Mouse (Mus musculus): ENCODE measurements at regions not wholly inside any gene's neighbourhood (a gene's known extent, or its start where the extent isn't known, plus 50 kb on each side); places are given as distances from the start of the nearest gene placed in this dataset.

DNA sequence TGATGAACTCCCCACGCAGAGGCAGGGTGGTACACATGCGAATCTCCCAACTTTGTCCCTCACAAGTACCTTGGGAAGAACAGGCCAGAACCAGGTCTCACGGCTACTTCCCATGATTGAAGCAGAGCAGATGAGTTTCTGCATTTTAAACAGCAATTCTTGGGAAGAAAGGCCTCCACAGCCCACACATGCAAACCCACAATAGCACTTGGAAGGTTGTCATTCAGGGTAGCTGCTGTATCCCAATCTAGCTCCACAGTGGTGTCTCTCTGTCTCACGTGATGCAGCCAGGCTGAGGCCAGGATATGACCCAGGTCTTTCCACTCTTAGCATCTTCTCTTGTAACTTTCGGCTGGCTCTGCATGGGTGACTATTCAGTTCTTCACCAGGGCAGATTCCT, 78.8 kb upstream of the Ccn6 start:
- Histone ChIP-seq H3K36me3 (ENCODE audit: control insufficient read depth, insufficient read depth, low read length) (no peaks in the 10 kb centered on the region), H3K9ac (replicated peaks; ENCODE audit: low read depth, low read length) (no peak overlapping the region), H3K9me3 (ENCODE audit: control insufficient read depth, low read length) (no peaks in the 10 kb centered on the region), H3K4me3 (ENCODE audit: low read depth, low read length) (no peak overlapping the region), H3K4me2 (ENCODE audit: low read depth, low read length) (no peak overlapping the region), H3K4me1 (ENCODE audit: control insufficient read depth, insufficient read depth, low read length) (peaks cover 20% of the 10 kb centered on the region), H3K27ac (ENCODE audit: low read depth, low read length) (no peak overlapping the region), H3K27me3 (ENCODE audit: control insufficient read depth, insufficient read depth, low read length) (no peaks in the 10 kb centered on the region)
- WGBS: 95% methylated on average over 5 of the region's 5 CpGs
- ATAC-seq (ENCODE audit: low read depth): no peak

DNA sequence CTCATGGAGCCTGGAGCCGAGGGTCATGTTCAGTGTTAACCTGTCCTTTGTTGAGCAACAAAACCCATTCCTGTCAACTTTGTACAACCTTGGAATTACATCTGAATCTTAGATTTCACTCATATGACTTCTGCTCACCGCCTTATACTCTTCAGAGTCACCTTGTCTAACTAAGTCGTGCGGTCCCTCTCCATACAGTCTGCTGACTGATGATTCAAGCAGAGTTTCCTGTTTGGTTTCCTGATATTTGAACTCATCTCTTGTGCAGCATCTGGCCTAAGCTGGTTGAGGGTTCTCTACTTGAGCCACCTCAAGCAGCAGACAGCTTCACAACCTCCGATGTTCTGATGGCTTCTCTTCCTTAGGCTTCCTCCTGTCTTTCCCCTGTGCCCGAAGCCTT, 78.3 kb upstream of the Ccn6 start:
- H3K9me3 ChIP-seq (ENCODE audit: control insufficient read depth, low read length): no peaks in the 10 kb centered on the region
- peaks cover 20% of the 10 kb centered on the region for H3K4me1 ChIP-seq (ENCODE audit: control insufficient read depth, insufficient read depth, low read length)
- no peak overlapping the region for H3K4me2 ChIP-seq (ENCODE audit: low read depth, low read length)
- H3K36me3 ChIP-seq (ENCODE audit: control insufficient read depth, insufficient read depth, low read length): no peaks in the 10 kb centered on the region
- no peak for ATAC-seq (ENCODE audit: low read depth)
- no peak overlapping the region for H3K9ac ChIP-seq (replicated peaks; ENCODE audit: low read depth, low read length)
- H3K4me3 ChIP-seq (ENCODE audit: low read depth, low read length): no peak overlapping the region
- H3K27ac ChIP-seq (ENCODE audit: low read depth, low read length): no peak overlapping the region
- 92% methylated on average over 6 of the region's 6 CpGs for WGBS
- no peaks in the 10 kb centered on the region for H3K27me3 ChIP-seq (ENCODE audit: control insufficient read depth, insufficient read depth, low read length)

DNA sequence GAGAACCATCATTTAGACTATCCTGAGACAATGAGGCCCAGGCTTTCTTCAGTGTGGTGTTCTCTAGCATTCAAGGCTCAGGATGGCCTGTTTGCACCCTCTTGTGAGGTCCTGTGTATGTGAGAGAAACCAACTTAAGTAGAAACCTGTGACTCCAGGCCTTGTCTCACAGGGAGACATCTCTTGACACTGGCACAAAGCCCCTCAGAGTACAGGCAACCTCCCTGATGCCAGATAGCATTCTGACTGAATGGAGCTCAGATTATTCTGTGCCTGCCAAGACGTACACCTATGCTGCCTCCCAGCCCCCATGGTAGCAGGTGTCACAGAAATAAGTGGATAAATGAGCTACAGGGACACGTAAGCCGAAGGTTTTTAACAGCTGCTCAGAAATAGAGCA, 77.9 kb upstream of the Ccn6 start:
- Histone ChIP-seq H3K9ac (replicated peaks; ENCODE audit: low read depth, low read length) (no peak overlapping the region), H3K4me1 (ENCODE audit: control insufficient read depth, insufficient read depth, low read length) (peaks cover 20% of the 10 kb centered on the region), H3K9me3 (ENCODE audit: control insufficient read depth, low read length) (no peaks in the 10 kb centered on the region), H3K4me3 (ENCODE audit: low read depth, low read length) (no peak overlapping the region), H3K27ac (ENCODE audit: low read depth, low read length) (no peak overlapping the region), H3K4me2 (ENCODE audit: low read depth, low read length) (no peak overlapping the region), H3K36me3 (ENCODE audit: control insufficient read depth, insufficient read depth, low read length) (no peaks in the 10 kb centered on the region), H3K27me3 (ENCODE audit: control insufficient read depth, insufficient read depth, low read length) (no peaks in the 10 kb centered on the region)
- no peak for ATAC-seq (ENCODE audit: low read depth)
- WGBS: 66% methylated on average over 3 of the region's 3 CpGs

DNA sequence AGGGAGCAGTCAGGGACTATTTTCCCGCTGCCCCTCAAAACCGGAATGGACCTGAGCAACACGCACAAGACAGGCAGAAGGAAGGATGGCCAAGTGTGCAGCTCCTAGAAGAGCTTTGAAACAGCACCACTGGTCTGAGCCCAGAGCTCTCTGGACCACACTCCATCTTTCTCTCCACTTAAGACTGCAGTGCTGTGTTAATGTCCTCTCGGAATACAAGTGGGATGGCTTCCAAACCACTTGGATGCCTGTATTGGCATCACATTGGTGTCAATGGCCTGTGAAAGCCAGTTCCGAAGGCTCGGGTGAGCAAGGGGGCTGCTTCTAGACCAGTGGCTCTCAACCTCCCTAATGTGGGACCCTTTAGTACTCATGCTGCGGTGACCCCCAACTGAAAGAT, 77.4 kb upstream of the Ccn6 start:
- Histone ChIP-seq H3K36me3 (ENCODE audit: control insufficient read depth, insufficient read depth, low read length) (no peaks in the 10 kb centered on the region), H3K4me1 (ENCODE audit: control insufficient read depth, insufficient read depth, low read length) (peaks cover 20% of the 10 kb centered on the region), H3K27ac (ENCODE audit: low read depth, low read length) (no peak overlapping the region), H3K9me3 (ENCODE audit: control insufficient read depth, low read length) (no peaks in the 10 kb centered on the region), H3K4me3 (ENCODE audit: low read depth, low read length) (no peak overlapping the region), H3K9ac (replicated peaks; ENCODE audit: low read depth, low read length) (no peak overlapping the region), H3K4me2 (ENCODE audit: low read depth, low read length) (no peak overlapping the region), H3K27me3 (ENCODE audit: control insufficient read depth, insufficient read depth, low read length) (no peaks in the 10 kb centered on the region)
- WGBS: 87% methylated on average over 7 of the region's 7 CpGs
- ATAC-seq (ENCODE audit: low read depth): no peak

DNA sequence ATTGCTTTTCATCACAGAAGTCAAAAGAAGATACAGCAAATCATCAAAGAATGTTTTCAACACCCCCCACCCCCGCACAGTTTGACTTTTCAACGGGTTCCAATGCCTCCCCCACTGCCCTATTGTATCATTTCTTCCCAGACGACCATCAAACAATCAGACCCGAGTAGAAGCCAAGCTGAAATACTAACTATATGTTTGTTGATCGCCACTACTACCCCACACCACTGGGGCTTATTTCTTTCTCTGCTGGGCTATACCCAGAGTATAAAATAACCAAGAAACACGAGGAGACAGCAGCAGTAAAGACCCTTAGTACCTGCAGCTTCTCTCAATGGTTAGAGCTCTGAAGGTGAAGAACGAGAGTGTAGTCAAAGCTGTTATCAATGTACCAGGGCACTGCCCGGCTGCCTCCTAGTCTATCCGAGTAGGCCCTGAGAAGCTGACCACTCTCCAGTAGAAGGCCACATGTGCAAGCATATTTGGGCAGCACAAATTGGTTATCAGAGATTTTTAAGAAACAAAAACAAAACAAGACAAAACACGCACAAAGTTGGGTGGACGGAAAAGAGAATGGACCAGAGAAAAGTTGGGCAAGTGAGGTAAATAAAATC, 76.7 kb upstream of the Ccn6 start:
- peaks cover 20% of the 10 kb centered on the region for H3K4me1 ChIP-seq (ENCODE audit: control insufficient read depth, insufficient read depth, low read length)
- no peaks in the 10 kb centered on the region for H3K36me3 ChIP-seq (ENCODE audit: control insufficient read depth, insufficient read depth, low read length)
- no peaks in the 10 kb centered on the region for H3K9me3 ChIP-seq (ENCODE audit: control insufficient read depth, low read length)
- peak; percentile 61 for ATAC-seq (ENCODE audit: low read depth)
- WGBS: 42% methylated on average over 11 of the region's 11 CpGs
- H3K4me3 ChIP-seq (ENCODE audit: low read depth, low read length): no peak overlapping the region
- peak overlapping the region; percentile 64 for H3K27ac ChIP-seq (ENCODE audit: low read depth, low read length)
- H3K9ac ChIP-seq (replicated peaks; ENCODE audit: low read depth, low read length): no peak overlapping the region
- H3K4me2 ChIP-seq (ENCODE audit: low read depth, low read length): peak overlapping the region; percentile 42; the same call in 1 of the 2 replicates
- H3K27me3 ChIP-seq (ENCODE audit: control insufficient read depth, insufficient read depth, low read length): no peaks in the 10 kb centered on the region

DNA sequence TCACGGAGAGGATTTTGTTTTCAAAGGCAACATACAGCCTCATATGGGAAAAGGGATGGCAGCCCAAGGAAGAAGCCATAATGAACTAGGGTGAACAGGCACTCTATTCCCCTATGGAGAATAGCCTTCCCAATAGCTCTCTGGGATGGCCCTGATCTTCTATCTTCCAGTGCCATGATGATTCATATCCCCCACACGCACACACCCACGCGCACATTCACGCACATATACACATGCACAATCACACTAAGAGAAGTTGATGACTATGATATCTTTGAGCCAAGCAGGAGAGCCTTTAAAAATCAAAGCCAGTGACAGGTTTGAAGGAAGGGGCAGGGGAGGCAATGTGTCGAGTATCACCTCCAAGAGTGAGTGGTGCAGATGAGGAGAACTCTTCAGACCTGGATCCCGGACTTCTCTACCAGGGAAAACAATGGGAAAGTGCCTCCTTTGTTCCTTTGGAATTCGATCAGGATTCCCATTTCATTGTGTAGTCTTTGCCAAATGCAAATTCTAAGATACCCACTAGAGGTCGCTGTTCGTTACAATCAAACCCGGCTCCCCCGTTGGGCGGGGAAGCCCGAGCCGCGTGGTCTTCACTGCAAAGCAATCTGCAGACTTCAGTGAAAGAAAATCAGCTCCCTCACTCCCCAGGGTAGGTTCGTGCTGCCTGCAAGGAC, 76.0 kb upstream of the Ccn6 start:
- Histone ChIP-seq H3K36me3 (ENCODE audit: control insufficient read depth, insufficient read depth, low read length) (no peaks in the 10 kb centered on the region), H3K27me3 (ENCODE audit: control insufficient read depth, insufficient read depth, low read length) (no peaks in the 10 kb centered on the region), H3K4me2 (ENCODE audit: low read depth, low read length) (peak overlapping the region; percentile 42; the same call in 1 of the 2 replicates), H3K9ac (replicated peaks; ENCODE audit: low read depth, low read length) (peak overlapping the region; percentile 39), H3K27ac (ENCODE audit: low read depth, low read length) (peak overlapping the region; percentile 78), H3K4me1 (ENCODE audit: control insufficient read depth, insufficient read depth, low read length) (peaks cover 20% of the 10 kb centered on the region), H3K9me3 (ENCODE audit: control insufficient read depth, low read length) (no peaks in the 10 kb centered on the region), H3K4me3 (ENCODE audit: low read depth, low read length) (no peak overlapping the region)
- ATAC-seq (ENCODE audit: low read depth): peak; percentile 91
- 16% methylated on average over 17 of the region's 17 CpGs for WGBS

DNA sequence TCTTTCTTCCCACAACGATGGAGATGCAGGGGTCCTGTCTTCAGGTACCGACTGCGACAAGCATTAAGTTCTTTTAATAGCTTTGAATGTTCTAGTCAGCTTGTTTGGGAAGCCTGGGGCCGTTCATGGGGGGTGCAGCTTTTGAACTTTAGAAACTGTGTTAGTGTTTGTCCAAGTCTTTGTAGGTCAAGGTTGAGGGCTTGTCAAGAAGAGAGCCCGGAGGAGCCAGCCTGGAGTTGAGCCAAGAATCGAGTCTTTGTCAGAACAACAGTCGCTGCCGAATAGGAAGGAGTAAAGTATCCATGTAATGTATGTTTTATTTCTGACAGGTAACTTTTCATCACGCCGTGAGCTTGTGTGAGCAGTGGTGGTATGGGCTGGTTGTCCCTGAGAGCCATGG, 75.0 kb upstream of the Ccn6 start:
- H3K36me3 ChIP-seq (ENCODE audit: control insufficient read depth, insufficient read depth, low read length): no peaks in the 10 kb centered on the region

DNA sequence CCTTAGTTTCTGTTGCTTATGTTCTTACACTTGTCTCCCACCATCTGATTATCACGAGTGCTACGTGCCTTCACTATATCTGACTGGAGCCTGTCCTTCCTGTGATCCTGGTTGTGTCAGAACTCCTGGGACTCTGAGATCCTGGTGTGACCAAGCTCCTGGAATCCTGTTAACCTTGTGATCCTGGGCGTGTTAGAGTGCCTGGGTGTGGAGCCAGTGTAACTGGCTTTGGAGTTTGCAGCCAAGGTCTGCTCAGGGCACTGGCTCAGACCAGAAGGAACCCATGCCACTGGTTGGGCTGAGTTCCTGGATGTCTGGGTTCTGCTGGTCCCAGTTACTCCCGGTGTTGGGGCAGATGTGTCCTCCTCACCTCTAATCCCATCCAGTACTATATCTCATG, 74.0 kb upstream of the Ccn6 start:
- H3K4me3 ChIP-seq (ENCODE audit: low read depth, low read length): no peak overlapping the region
- no peak overlapping the region for H3K9ac ChIP-seq (replicated peaks; ENCODE audit: low read depth, low read length)
- no peak for ATAC-seq (ENCODE audit: low read depth)
- H3K9me3 ChIP-seq (ENCODE audit: control insufficient read depth, low read length): no peaks in the 10 kb centered on the region
- H3K36me3 ChIP-seq (ENCODE audit: control insufficient read depth, insufficient read depth, low read length): no peaks in the 10 kb centered on the region
- H3K27ac ChIP-seq (ENCODE audit: low read depth, low read length): no peak overlapping the region
- H3K27me3 ChIP-seq (ENCODE audit: control insufficient read depth, insufficient read depth, low read length): no peaks in the 10 kb centered on the region
- WGBS: 92% methylated on average over 4 of the region's 4 CpGs
- H3K4me2 ChIP-seq (ENCODE audit: low read depth, low read length): no peak overlapping the region
- peaks cover 20% of the 10 kb centered on the region for H3K4me1 ChIP-seq (ENCODE audit: control insufficient read depth, insufficient read depth, low read length)

More for the DNA sequence above, 75.0 kb upstream of the Ccn6 start:
- WGBS: 60% methylated on average over 10 of the region's 10 CpGs
- H3K9me3 ChIP-seq (ENCODE audit: control insufficient read depth, low read length): no peaks in the 10 kb centered on the region
- H3K27ac ChIP-seq (ENCODE audit: low read depth, low read length): no peak overlapping the region
- H3K27me3 ChIP-seq (ENCODE audit: control insufficient read depth, insufficient read depth, low read length): no peaks in the 10 kb centered on the region
- no peak overlapping the region for H3K4me2 ChIP-seq (ENCODE audit: low read depth, low read length)
- no peak overlapping the region for H3K9ac ChIP-seq (replicated peaks; ENCODE audit: low read depth, low read length)
- H3K4me1 ChIP-seq (ENCODE audit: control insufficient read depth, insufficient read depth, low read length): peaks cover 20% of the 10 kb centered on the region
- H3K4me3 ChIP-seq (ENCODE audit: low read depth, low read length): no peak overlapping the region
- no peak for ATAC-seq (ENCODE audit: low read depth)

DNA sequence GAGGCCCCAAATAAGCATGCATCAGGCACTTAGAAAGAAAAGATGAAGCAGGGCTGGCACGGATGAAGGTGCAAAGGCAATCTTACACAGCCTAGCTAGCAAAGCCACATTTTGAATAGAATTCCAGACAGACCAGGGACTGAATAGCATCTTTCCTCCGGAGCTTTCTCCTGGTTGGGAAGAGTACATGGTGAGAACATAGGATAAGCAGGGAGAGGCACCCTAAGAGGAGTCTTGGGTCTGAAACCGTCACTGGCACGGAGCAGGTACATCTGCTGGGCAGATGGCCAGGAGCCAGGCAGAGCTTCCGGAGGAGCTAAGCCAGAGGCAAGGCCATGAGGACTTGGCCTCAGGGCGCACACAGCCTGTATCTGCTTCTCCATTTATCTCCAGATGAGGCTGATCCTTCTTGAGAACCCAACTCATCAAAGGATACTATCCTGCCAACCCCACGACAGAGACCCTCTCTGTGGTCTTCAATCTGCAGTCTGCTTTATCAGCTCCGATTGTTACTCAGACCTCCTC, 70.4 kb upstream of the Ccn6 start:
- H3K9ac ChIP-seq (replicated peaks; ENCODE audit: low read depth, low read length): no peak overlapping the region
- no peaks in the 10 kb centered on the region for H3K36me3 ChIP-seq (ENCODE audit: control insufficient read depth, insufficient read depth, low read length)
- H3K4me2 ChIP-seq (ENCODE audit: low read depth, low read length): no peak overlapping the region
- 77% methylated on average over 8 of the region's 8 CpGs for WGBS
- H3K4me3 ChIP-seq (ENCODE audit: low read depth, low read length): no peak overlapping the region
- no peaks in the 10 kb centered on the region for H3K9me3 ChIP-seq (ENCODE audit: control insufficient read depth, low read length)
- no peak overlapping the region for H3K27ac ChIP-seq (ENCODE audit: low read depth, low read length)
- no peak for ATAC-seq (ENCODE audit: low read depth)
- H3K27me3 ChIP-seq (ENCODE audit: control insufficient read depth, insufficient read depth, low read length): no peaks in the 10 kb centered on the region
- H3K4me1 ChIP-seq (ENCODE audit: control insufficient read depth, insufficient read depth, low read length): peaks cover 7% of the 10 kb centered on the region; the same call in 1 of the 2 replicates
